In the genomic region with DNA sequence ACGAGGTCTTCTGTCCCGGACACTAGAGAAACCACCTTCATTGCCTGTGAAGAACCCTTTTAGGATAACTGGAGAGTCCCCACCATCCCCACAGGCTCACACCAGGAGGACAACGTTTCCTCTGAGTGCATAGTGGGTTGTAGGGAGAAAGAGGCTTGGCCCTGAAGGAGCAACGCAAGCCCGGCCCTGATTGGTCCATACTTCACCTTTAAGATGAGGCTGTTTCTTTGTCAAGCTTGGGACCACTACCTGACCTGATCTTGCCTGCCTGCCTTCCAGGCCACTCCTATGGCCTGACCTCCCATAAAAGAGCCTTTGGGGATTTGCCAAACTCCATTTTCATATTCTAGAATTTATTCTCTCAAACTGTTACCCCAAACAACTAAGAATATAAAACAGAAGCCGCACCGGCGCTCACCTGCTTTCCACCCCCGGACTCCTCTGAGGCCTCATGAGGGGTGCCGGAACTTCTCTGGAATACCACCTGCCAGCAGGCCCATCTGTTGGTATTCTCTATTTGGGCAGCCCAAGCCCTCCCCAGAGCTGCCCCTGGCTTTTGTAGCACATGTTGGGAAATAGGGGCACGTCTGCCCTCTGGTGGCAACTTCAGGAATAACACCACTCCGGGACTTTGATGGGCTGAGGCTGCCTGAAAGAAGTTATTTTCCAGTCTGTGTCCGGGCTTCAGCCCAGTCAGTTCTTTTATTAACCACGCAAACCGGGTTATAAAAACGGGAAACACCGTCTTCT, we compare ENCODE assay signal across 9 mouse cellular contexts.
DNase-seq lines count a peak whose midpoint lies in the region; ATAC-seq and TF ChIP-seq lines count a peak whose summit lies in the region.
"Had no signal": no experiment of that assay in that cellular context is flagged by ENCODE, and none has a peak within 500 bp of the region (broad histone marks: within the 10 kb centered on the region; RNA-seq: fewer than 3 reads in every experiment).

No protein-coding gene starts in this region.

- no peaks in the 10 kb centered on the region for H3K4me1 ChIP-seq in lung, embryonic 15.5 days

- intact Hi-C loops in heart, postnatal 14 days (cut with DNase I), result loop anchor here (5.0 kb wide), 3 partner anchors 65 to 250 kb away; a partner anchor contains a TSS

- no peaks in the 10 kb centered on the region for H3K36me3 ChIP-seq in lung, embryonic 15.5 days
- H3K36me3 ChIP-seq: limb, embryonic 15.5 days had no signal

- H3K27me3 ChIP-seq in lung, embryonic 15.5 days, result no peaks in the 10 kb centered on the region

- 30% methylated on average over 17 of the region's 17 CpGs for WGBS in lung, embryonic 15.5 days

- no peak overlapping the region for H3K27ac ChIP-seq in lung, embryonic 15.5 days
- H3K27ac ChIP-seq: limb, embryonic 15.5 days had no signal

- H3K4me3 ChIP-seq in lung, embryonic 15.5 days, result no peak overlapping the region
- H3K4me3 ChIP-seq: limb, embryonic 15.5 days had no signal

- H3K4me2 ChIP-seq in lung, embryonic 15.5 days, result no peak overlapping the region
- H3K4me2 ChIP-seq: limb, embryonic 15.5 days had no signal

- ATAC-seq in erythroid progenitor cell, adult 5-6 weeks (replicated peaks; ENCODE audit: low FRiP score, poor library complexity, severe bottlenecking), result peak; percentile 67; the same call in 1 of the 2 replicates
- peak; percentile 29; the same call in 1 of the 2 replicates for ATAC-seq in lung, embryonic 15.5 days (ENCODE audit: borderline replicate concordance, extremely low read depth, low FRiP score, low TSS enrichment)

- DNase-seq in ES-CJ7 (ENCODE audit: low read depth, low spot score), result peak; percentile 70
- peak; percentile 84 for DNase-seq in brain, embryonic 14.5 days (ENCODE audit: low read depth)
- peak; percentile 76 to 83 for DNase-seq in heart, postnatal 14 days
- peak; percentile 86 for DNase-seq in layer of hippocampus, adult 11-12 months (ENCODE audit: low spot score)
- DNase-seq in ovary, postnatal 36 days (ENCODE audit: low spot score), result peak; percentile 74
- peak; percentile 70 for DNase-seq in thymus, postnatal 14 days

- TF ChIP-seq CTCF in brain, embryonic 14.5 days (IDR thresholded peaks at IDR 0.05; ENCODE audit: borderline replicate concordance, extremely low read depth, insufficient read depth, insufficient read length), result peak; percentile 92

- TF ChIP-seq POLR2A in brain, embryonic 14.5 days (IDR thresholded peaks at IDR 0.05; ENCODE audit: borderline replicate concordance, extremely low read depth, insufficient read depth, insufficient read length, poor library complexity, severe bottlenecking), result no peak

- no peaks in the 10 kb centered on the region for H3K9me3 ChIP-seq in lung, embryonic 15.5 days
- H3K9me3 ChIP-seq: limb, embryonic 15.5 days had no signal

- no peak overlapping the region for H3K9ac ChIP-seq in lung, embryonic 15.5 days
- H3K9ac ChIP-seq: limb, embryonic 15.5 days had no signal
